In genomic region chr8:70797081-70798070, GRCm38 (mm10) we compare ENCODE assay signal across 8 mouse cellular contexts. TPM values are rescaled to one million over a fixed set of nuclear protein-coding genes. Genes with fewer than 3 reads are reported as not detected.
DNase-seq lines count a peak whose midpoint lies in the region; ATAC-seq and TF ChIP-seq lines count a peak whose summit lies in the region.

No protein-coding gene starts in this region.

- no peaks in the 10 kb centered on the region for H3K9me3 ChIP-seq in CH12.LX (replicated peaks; ENCODE audit: low read length)
- no peaks in the 10 kb centered on the region for H3K9me3 ChIP-seq in forebrain, embryonic 10.5 days
- no peaks in the 10 kb centered on the region for H3K9me3 ChIP-seq in heart, embryonic 16.5 days (replicated peaks; ENCODE audit: control insufficient read depth, low read length)
- H3K9me3 ChIP-seq in liver, embryonic 15.5 days (replicated peaks), result peaks cover 2% of the 10 kb centered on the region; the same call in 1 of the 2 replicates
- no peaks in the 10 kb centered on the region for H3K9me3 ChIP-seq in neural tube, embryonic 13.5 days

- H3K4me3 ChIP-seq in CH12.LX (replicated peaks in 1 of 3; ENCODE audit: low read depth in 2 of 3, low read length in 2 of 3, poor library complexity in 1 of 3), result peak overlapping the region; percentile 34 to 45 (median 40)
- peak overlapping the region; percentile 70 for H3K4me3 ChIP-seq in forebrain, embryonic 10.5 days
- H3K4me3 ChIP-seq in heart, embryonic 16.5 days (ENCODE audit: low read length), result peak overlapping the region; percentile 63
- peak overlapping the region; percentile 64 for H3K4me3 ChIP-seq in liver, embryonic 15.5 days (replicated peaks)
- peak overlapping the region; percentile 46 for H3K4me3 ChIP-seq in neural tube, embryonic 13.5 days
- peak overlapping the region; percentile 71 for H3K4me3 ChIP-seq in testis, adult 2 months (ENCODE audit: control insufficient read depth, low read depth, low read length)

- under 1% methylated on average over 56 of the region's 57 CpGs for WGBS in forebrain, embryonic 10.5 days
- WGBS in heart, embryonic 16.5 days, result under 1% methylated on average over 57 of the region's 57 CpGs
- 1% methylated on average over 56 of the region's 57 CpGs for WGBS in liver, embryonic 15.5 days (ENCODE audit: insufficient replicate concordance)
- under 1% methylated on average over 57 of the region's 57 CpGs for WGBS in neural tube, embryonic 13.5 days

- TF ChIP-seq POLR2A in CH12.LX (IDR thresholded peaks at IDR 0.05; ENCODE audit: low read depth, low read length), result no peak
- TF ChIP-seq POLR2A in testis, adult 2 months (IDR thresholded peaks at IDR 0.05; ENCODE audit: control insufficient read depth, low read depth, low read length), result no peak

- TF ChIP-seq RAD21 in CH12.LX (IDR thresholded peaks at IDR 0.05; ENCODE audit: low read depth, low read length), result no peak

- peaks cover 0 to 1% of the 10 kb centered on the region in 2 experiments for H3K36me3 ChIP-seq in CH12.LX (replicated peaks in 1 of 2; ENCODE audit: control insufficient read depth in 1 of 2, insufficient read depth in 1 of 2, low read length in 1 of 2)
- no peaks in the 10 kb centered on the region for H3K36me3 ChIP-seq in forebrain, embryonic 10.5 days (replicated peaks)
- H3K36me3 ChIP-seq in heart, embryonic 16.5 days (ENCODE audit: control insufficient read depth, insufficient read depth), result no peaks in the 10 kb centered on the region
- no peaks in the 10 kb centered on the region for H3K36me3 ChIP-seq in liver, embryonic 15.5 days (replicated peaks)
- no peaks in the 10 kb centered on the region for H3K36me3 ChIP-seq in neural tube, embryonic 13.5 days
- no peaks in the 10 kb centered on the region for H3K36me3 ChIP-seq in testis, adult 2 months (ENCODE audit: control insufficient read depth, insufficient read depth, low read length)

- peak; percentile 90 for DNase-seq in CH12.LX (ENCODE audit: extremely low read depth)
- DNase-seq in c-Kit-positive CD71-negative TER-119-negative erythroid progenitor cells, embryonic 14.5 days (ENCODE audit: low read depth), result peak; percentile 85
- peak; percentile 93 for DNase-seq in forebrain, embryonic 10.5 days (ENCODE audit: extremely low spot score, low spot score)
- peak; percentile 93 to 94 for DNase-seq in kidney, postnatal 36 days

- H3K4me2 ChIP-seq in CH12.LX (ENCODE audit: insufficient read depth, low read depth, poor library complexity, severe bottlenecking), result peak overlapping the region; percentile 60
- H3K4me2 ChIP-seq in heart, embryonic 16.5 days (ENCODE audit: low read depth, low read length), result peak overlapping the region; percentile 82
- peak overlapping the region; percentile 92 for H3K4me2 ChIP-seq in liver, embryonic 15.5 days
- peak overlapping the region; percentile 87 for H3K4me2 ChIP-seq in neural tube, embryonic 13.5 days

- no peak for TF ChIP-seq CTCF in CH12.LX (conservative IDR thresholded peaks at IDR 0.05 in 1 of 2, IDR thresholded peaks at IDR 0.05 in 1 of 2; ENCODE audit: low read depth in 2 of 2, low read length in 2 of 2)
- TF ChIP-seq CTCF in testis, adult 2 months (IDR thresholded peaks at IDR 0.05; ENCODE audit: control insufficient read depth, insufficient read depth, insufficient replicate concordance, low read depth, low read length), result no peak

- peak overlapping the region; percentile 11; the same call in 1 of the 2 replicates for H3K9ac ChIP-seq in CH12.LX (ENCODE audit: insufficient read depth, low read depth)
- H3K9ac ChIP-seq in heart, embryonic 16.5 days (ENCODE audit: low read length), result peak overlapping the region; percentile 67
- peak overlapping the region; percentile 63 for H3K9ac ChIP-seq in liver, embryonic 15.5 days
- H3K9ac ChIP-seq in neural tube, embryonic 13.5 days, result peak overlapping the region; percentile 70

- no peak for TF ChIP-seq EP300 in CH12.LX (IDR thresholded peaks at IDR 0.05; ENCODE audit: low read length)

- H3K27me3 ChIP-seq in CH12.LX (replicated peaks), result peaks cover 41% of the 10 kb centered on the region
- H3K27me3 ChIP-seq in forebrain, embryonic 10.5 days (ENCODE audit: poor library complexity, severe bottlenecking), result peaks cover 83% of the 10 kb centered on the region
- H3K27me3 ChIP-seq in heart, embryonic 16.5 days (ENCODE audit: control insufficient read depth, insufficient read depth, low read length), result peaks cover 29% of the 10 kb centered on the region
- H3K27me3 ChIP-seq in liver, embryonic 15.5 days, result peaks cover 83% of the 10 kb centered on the region
- H3K27me3 ChIP-seq in neural tube, embryonic 13.5 days, result peaks cover 45% of the 10 kb centered on the region
- no peaks in the 10 kb centered on the region for H3K27me3 ChIP-seq in testis, adult 2 months (ENCODE audit: control insufficient read depth, insufficient read depth, low read length)

- H3K27ac ChIP-seq in CH12.LX (ENCODE audit: insufficient read depth, low read depth), result no peak overlapping the region
- H3K27ac ChIP-seq in forebrain, embryonic 10.5 days, result peak overlapping the region; percentile 88
- H3K27ac ChIP-seq in heart, embryonic 16.5 days (ENCODE audit: low read length), result 0 out of 2 replicates have a peak overlapping the region, but pooled peaks have one; percentile 35
- H3K27ac ChIP-seq in liver, embryonic 15.5 days (replicated peaks), result peak overlapping the region; percentile 58; the same call in 1 of the 2 replicates
- peak overlapping the region; percentile 42; the same call in 1 of the 2 replicates for H3K27ac ChIP-seq in neural tube, embryonic 13.5 days (replicated peaks)
- no peak overlapping the region for H3K27ac ChIP-seq in testis, adult 2 months (ENCODE audit: control insufficient read depth, insufficient read depth, low read depth, low read length)

- no peaks in the 10 kb centered on the region for H3K79me2 ChIP-seq in CH12.LX (replicated peaks; ENCODE audit: control insufficient read depth, extremely low read depth, insufficient read depth, poor library complexity, severe bottlenecking)

- peak; percentile 77 for ATAC-seq in heart, embryonic 16.5 days (replicated peaks; ENCODE audit: extremely low read depth, insufficient read depth, low FRiP score)
- peak; percentile 82 for ATAC-seq in liver, embryonic 15.5 days (ENCODE audit: insufficient read depth)
- peak; percentile 84 for ATAC-seq in neural tube, embryonic 13.5 days (ENCODE audit: low read depth)

- in situ Hi-C loops in CH12.LX (cut with MboI; ENCODE audit: low pct_ligation_motif_present, low pct_unique_long_range_greater_than_20kb, low sequenced_read_pairs), result no loop called here

- H3K4me1 ChIP-seq in CH12.LX (ENCODE audit: control insufficient read depth in 1 of 2, insufficient read depth in 2 of 2), result peaks cover 13 to 28% of the 10 kb centered on the region in 2 experiments
- H3K4me1 ChIP-seq in forebrain, embryonic 10.5 days, result peaks cover 70% of the 10 kb centered on the region
- peaks cover 16% of the 10 kb centered on the region for H3K4me1 ChIP-seq in heart, embryonic 16.5 days (ENCODE audit: control insufficient read depth, insufficient read depth, low read length)
- peaks cover 66% of the 10 kb centered on the region for H3K4me1 ChIP-seq in liver, embryonic 15.5 days (replicated peaks)
- H3K4me1 ChIP-seq in neural tube, embryonic 13.5 days (replicated peaks), result peaks cover 39% of the 10 kb centered on the region
- peaks cover 29% of the 10 kb centered on the region for H3K4me1 ChIP-seq in testis, adult 2 months (ENCODE audit: control insufficient read depth, insufficient read depth, low read length)

- dilution Hi-C loops in CH12.LX (cut with MboI; ENCODE audit: extremely low pct_ligation_motif_present, extremely low pct_unique_long_range_greater_than_20kb, low sequenced_read_pairs), result no loop called here

RNA-seq across cellular contexts. Expression of gene Mast3, which starts 7.5 kb away (rescaled TPM):
- total RNA-seq in CH12.LX (2012; rRNA removed) (11.3 and 11.6 TPM in 2 replicates), CH12.LX (2014; rRNA removed) (3.3 and 7.0 TPM in 2 replicates)
- polyA plus RNA-seq in CH12.LX (2012; ENCODE audit: insufficient read length, low read depth), result 22.2 and 23.4 TPM in 2 replicates
- polyA plus RNA-seq in forebrain, embryonic 10.5 days (2016; fragmentation: Nextera tagmentation; extraction: Ambion mirVana), result 12.0 and 14.9 TPM in 2 replicates
- polyA plus RNA-seq in heart, embryonic 16.5 days (2015; fragmentation: Nextera tagmentation; extraction: Ambion mirVana), result 7.3 and 9.3 TPM in 2 replicates
- polyA plus RNA-seq in liver, embryonic 15.5 days (2015; fragmentation: Nextera tagmentation; extraction: Ambion mirVana), result 6.7 and 8.2 TPM in 2 replicates
- polyA plus RNA-seq in neural tube, embryonic 13.5 days (2015; fragmentation: Nextera tagmentation; extraction: Ambion mirVana), result 15.8 and 17.6 TPM in 2 replicates
- polyA plus RNA-seq in testis, adult 2 months (2012; rRNA removed), result 11.0 and 13.1 TPM in 2 replicates

RNA-seq across cellular contexts. Expression of gene Il12rb1, which starts 10.9 kb away (rescaled TPM):
- total RNA-seq in CH12.LX (2012; rRNA removed) (17.3 and 23.2 TPM in 2 replicates), CH12.LX (2014; rRNA removed) (4.5 and 5.6 TPM in 2 replicates)
- 11.4 and 12.5 TPM in 2 replicates for polyA plus RNA-seq in CH12.LX (2012; ENCODE audit: insufficient read length, low read depth)
- polyA plus RNA-seq in forebrain, embryonic 10.5 days (2016; fragmentation: Nextera tagmentation; extraction: Ambion mirVana), result 0.12 TPM in 1 of 2 replicates, not detected in the other
- 0.77 and 1.6 TPM in 2 replicates for polyA plus RNA-seq in heart, embryonic 16.5 days (2015; fragmentation: Nextera tagmentation; extraction: Ambion mirVana)
- 0.22 TPM in 2 replicates for polyA plus RNA-seq in liver, embryonic 15.5 days (2015; fragmentation: Nextera tagmentation; extraction: Ambion mirVana)
- polyA plus RNA-seq in neural tube, embryonic 13.5 days (2015; fragmentation: Nextera tagmentation; extraction: Ambion mirVana), result not detected in 2 replicates
- 0.25 and 0.40 TPM in 2 replicates for polyA plus RNA-seq in testis, adult 2 months (2012; rRNA removed)

RNA-seq across cellular contexts. Expression of gene Pik3r2, which starts 20.9 kb away (rescaled TPM):
- total RNA-seq in CH12.LX (2012; rRNA removed) (37.4 and 45.9 TPM in 2 replicates), CH12.LX (2014; rRNA removed) (12.4 and 13.8 TPM in 2 replicates)
- 16.3 and 25.8 TPM in 2 replicates for polyA plus RNA-seq in CH12.LX (2012; ENCODE audit: insufficient read length, low read depth)
- 67.1 and 69.2 TPM in 2 replicates for polyA plus RNA-seq in forebrain, embryonic 10.5 days (2016; fragmentation: Nextera tagmentation; extraction: Ambion mirVana)
- 42.1 and 43.3 TPM in 2 replicates for polyA plus RNA-seq in heart, embryonic 16.5 days (2015; fragmentation: Nextera tagmentation; extraction: Ambion mirVana)
- 14.7 and 16.5 TPM in 2 replicates for polyA plus RNA-seq in liver, embryonic 15.5 days (2015; fragmentation: Nextera tagmentation; extraction: Ambion mirVana)
- 88.9 and 93.7 TPM in 2 replicates for polyA plus RNA-seq in neural tube, embryonic 13.5 days (2015; fragmentation: Nextera tagmentation; extraction: Ambion mirVana)
- polyA plus RNA-seq in testis, adult 2 months (2012; rRNA removed), result 25.1 and 30.8 TPM in 2 replicates

RNA-seq across cellular contexts. Expression of gene Mpv17l2, which starts 36.6 kb away (rescaled TPM):
- total RNA-seq in CH12.LX (2012; rRNA removed) (25.3 and 28.5 TPM in 2 replicates), CH12.LX (2014; rRNA removed) (22.8 and 27.1 TPM in 2 replicates)
- polyA plus RNA-seq in CH12.LX (2012; ENCODE audit: insufficient read length, low read depth), result 31.9 and 36.1 TPM in 2 replicates
- polyA plus RNA-seq in forebrain, embryonic 10.5 days (2016; fragmentation: Nextera tagmentation; extraction: Ambion mirVana), result 30.8 and 34.3 TPM in 2 replicates
- 44.0 and 50.5 TPM in 2 replicates for polyA plus RNA-seq in heart, embryonic 16.5 days (2015; fragmentation: Nextera tagmentation; extraction: Ambion mirVana)
- 34.7 and 37.8 TPM in 2 replicates for polyA plus RNA-seq in liver, embryonic 15.5 days (2015; fragmentation: Nextera tagmentation; extraction: Ambion mirVana)
- 46.1 and 54.5 TPM in 2 replicates for polyA plus RNA-seq in neural tube, embryonic 13.5 days (2015; fragmentation: Nextera tagmentation; extraction: Ambion mirVana)
- 13.5 and 14.4 TPM in 2 replicates for polyA plus RNA-seq in testis, adult 2 months (2012; rRNA removed)

RNA-seq across cellular contexts. Expression of gene Arrdc2, which starts 42.1 kb away (rescaled TPM):
- total RNA-seq in CH12.LX (2012; rRNA removed), result 7.2 and 8.0 TPM in 2 replicates
- 5.6 and 8.8 TPM in 2 replicates for total RNA-seq in CH12.LX (2014; rRNA removed)
- 4.3 and 6.1 TPM in 2 replicates for polyA plus RNA-seq in CH12.LX (2012; ENCODE audit: insufficient read length, low read depth)
- polyA plus RNA-seq in forebrain, embryonic 10.5 days (2016; fragmentation: Nextera tagmentation; extraction: Ambion mirVana), result 4.8 and 5.7 TPM in 2 replicates
- 3.7 and 3.8 TPM in 2 replicates for polyA plus RNA-seq in heart, embryonic 16.5 days (2015; fragmentation: Nextera tagmentation; extraction: Ambion mirVana)
- polyA plus RNA-seq in liver, embryonic 15.5 days (2015; fragmentation: Nextera tagmentation; extraction: Ambion mirVana), result 12.6 and 15.2 TPM in 2 replicates
- polyA plus RNA-seq in neural tube, embryonic 13.5 days (2015; fragmentation: Nextera tagmentation; extraction: Ambion mirVana), result 7.8 TPM in 2 replicates
- 17.1 and 19.4 TPM in 2 replicates for polyA plus RNA-seq in testis, adult 2 months (2012; rRNA removed)

Comparison
In these comparisons a context has a peak if more than half of its experiments do, and no peak if none do; other contexts are left out.
1. H3K27ac ChIP-seq: peak in forebrain, embryonic 10.5 days (single experiment), heart, embryonic 16.5 days (single experiment), liver, embryonic 15.5 days (single experiment) and neural tube, embryonic 13.5 days (single experiment); none in CH12.LX (single experiment) and testis, adult 2 months (single experiment).
2. H3K9ac ChIP-seq: peak in every context shown above with its lines; median percentile 70 in neural tube, embryonic 13.5 days; 67 in heart, embryonic 16.5 days; 63 in liver, embryonic 15.5 days; 11 in CH12.LX.
3. Peak in every context shown above with its lines, with median percentiles within 50 percentile points of each other: DNase-seq, H3K4me2 ChIP-seq, H3K4me3 ChIP-seq and ATAC-seq.